Mouse (Mus musculus): ENCODE measurements at regions not wholly inside any gene's neighbourhood (a gene's known extent, or its start where the extent isn't known, plus 50 kb on each side); places are given as distances from the start of the nearest gene placed in this dataset.

- TF ChIP-seq CTCF (conservative IDR thresholded peaks at IDR 0.05; ENCODE audit: low read length): no peak
- no peak for TF ChIP-seq NANOG (IDR thresholded peaks at IDR 0.05; ENCODE audit: borderline replicate concordance, low read length)
- TF ChIP-seq POU5F1 (IDR thresholded peaks at IDR 0.05; ENCODE audit: borderline replicate concordance, low read length): no peak
Observed at GRCm38 (mm10) chr7:70735591-70735990, 369.1 kb upstream of the Nr2f2 start.

Measured in E14TG2a.4 (cell line).